Mouse (Mus musculus) embryonic fibroblast, embryonic 13.5 days (primary cell): ENCODE measurements at regions not wholly inside any gene's neighbourhood (a gene's known extent, or its start where the extent isn't known, plus 50 kb on each side); places are given as distances from the start of the nearest gene placed in this dataset.

Experiments
- CTCF ChIP-seq: IDR thresholded peaks from 2 replicates; pipeline ENCODE4 v1.5.1; 2011; ENCODE audit warnings: mild to moderate bottlenecking, control low read depth, low read length, moderate library complexity, borderline replicate concordance; ENCODE audit not compliant: insufficient read depth
- POLR2A ChIP-seq: IDR thresholded peaks from 2 replicates; pipeline ENCODE4 v1.6.1; 2011; ENCODE audit warnings: low read depth, mild to moderate bottlenecking, control low read depth, low read length, moderate library complexity

DNA sequence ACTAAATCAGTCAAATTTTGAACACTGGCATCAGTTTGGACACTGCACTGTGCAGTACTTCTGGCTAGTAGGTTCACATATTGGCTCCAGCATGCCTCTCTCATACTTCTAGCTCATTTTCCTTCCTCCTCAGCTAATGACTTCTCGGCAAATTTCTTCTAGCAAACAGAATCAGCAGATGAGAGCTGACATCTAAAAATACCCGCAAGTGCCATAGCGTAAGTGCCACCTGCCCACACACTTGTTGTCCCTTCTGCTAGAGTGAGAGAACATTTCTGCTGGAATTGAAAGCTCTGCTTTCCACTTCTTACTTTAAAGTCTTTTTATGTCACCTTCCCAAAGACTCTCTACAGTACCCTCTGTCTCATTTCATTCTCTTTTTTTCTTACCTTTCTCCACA lies 835.4 kb upstream of the Celf2 start:
- TF ChIP-seq POLR2A (no peak), CTCF (no peak)
